Mouse (Mus musculus) adrenal gland, adult 2 months (tissue): ENCODE data around the gene Rarb. TPM values are rescaled to one million over a fixed set of nuclear protein-coding genes. Genes with fewer than 3 reads are reported as not detected.

Source experiments
- DNase-seq: peaks from one replicate; pipeline ENCODE4 v3.0.0; 2021
- polyA plus RNA-seq: library from polyadenylated mRNA; depleted of rRNA; stranded (reverse); fragments of >200 nt; gene quantifications from 2 replicates; pipeline ENCODE4 v1.2.3, GENCODE M21; 2012
- total RNA-seq, 2 experiments: library from RNA; stranded (reverse); gene quantifications; 2 replicates each; pipeline ENCODE4 v1.2.3; 2021

Gene Rarb
- total and polyA plus RNA-seq, 3 experiments = 10.7 to 17.8 (median 14.2) TPM

GRCm38 (mm10) chr14:16735331-16736012 lies 83.5 kb downstream of the Rarb start:
- DNase-seq = no peak

DNA sequence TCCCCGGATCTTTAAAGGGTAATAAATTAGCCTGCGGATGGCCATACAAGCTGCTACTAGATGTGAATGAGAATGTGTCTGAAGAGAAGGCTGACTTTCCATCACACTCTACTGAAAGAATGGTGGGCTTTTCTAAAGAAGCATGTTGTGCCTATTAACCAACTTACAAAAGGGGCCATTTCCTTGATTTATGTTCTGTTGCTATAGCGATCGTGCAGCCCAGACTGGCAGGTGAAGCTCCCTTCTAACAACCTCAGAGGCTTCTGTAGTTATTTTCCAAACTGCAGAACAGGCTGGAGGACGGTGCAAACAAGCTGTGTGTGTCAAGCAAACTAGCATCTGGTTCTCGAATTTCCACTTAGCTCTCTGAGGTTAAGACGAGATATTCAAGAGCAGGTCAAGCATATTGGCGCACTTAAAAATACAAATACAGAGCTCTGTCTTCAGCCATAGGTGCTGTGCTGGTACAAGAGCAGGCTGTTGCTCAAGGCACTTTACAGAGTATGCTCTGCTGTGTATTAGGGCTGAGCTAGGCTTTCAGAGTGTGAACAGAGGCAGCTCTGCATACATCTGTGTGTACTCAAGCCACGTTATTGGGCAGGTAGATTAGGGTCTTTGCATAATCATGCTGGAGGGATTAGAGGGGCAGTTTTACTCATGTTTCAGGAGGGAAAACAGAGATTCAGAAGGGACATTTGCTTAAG lies 85.2 kb downstream of the Rarb start:
- DNase-seq = no peak

DNA sequence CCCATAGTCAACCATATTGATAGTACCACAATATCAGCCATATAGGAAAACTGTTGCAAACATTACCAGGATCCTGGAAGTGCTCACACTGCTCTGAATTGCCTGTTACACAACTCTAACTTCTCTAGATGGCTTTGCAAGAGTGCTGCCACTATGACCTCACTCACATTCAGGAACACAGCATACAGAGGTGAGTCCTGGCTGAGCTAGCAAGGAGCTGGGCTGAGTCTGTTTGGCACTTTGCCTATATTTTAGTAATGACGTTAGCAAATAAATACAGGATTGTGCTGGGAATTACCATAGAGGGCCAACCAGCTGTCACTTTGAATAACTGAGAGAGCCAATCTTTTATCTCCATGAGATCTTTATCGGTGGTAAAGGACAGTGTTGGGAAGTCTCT lies 86.9 kb downstream of the Rarb start:
- no peak for DNase-seq

DNA sequence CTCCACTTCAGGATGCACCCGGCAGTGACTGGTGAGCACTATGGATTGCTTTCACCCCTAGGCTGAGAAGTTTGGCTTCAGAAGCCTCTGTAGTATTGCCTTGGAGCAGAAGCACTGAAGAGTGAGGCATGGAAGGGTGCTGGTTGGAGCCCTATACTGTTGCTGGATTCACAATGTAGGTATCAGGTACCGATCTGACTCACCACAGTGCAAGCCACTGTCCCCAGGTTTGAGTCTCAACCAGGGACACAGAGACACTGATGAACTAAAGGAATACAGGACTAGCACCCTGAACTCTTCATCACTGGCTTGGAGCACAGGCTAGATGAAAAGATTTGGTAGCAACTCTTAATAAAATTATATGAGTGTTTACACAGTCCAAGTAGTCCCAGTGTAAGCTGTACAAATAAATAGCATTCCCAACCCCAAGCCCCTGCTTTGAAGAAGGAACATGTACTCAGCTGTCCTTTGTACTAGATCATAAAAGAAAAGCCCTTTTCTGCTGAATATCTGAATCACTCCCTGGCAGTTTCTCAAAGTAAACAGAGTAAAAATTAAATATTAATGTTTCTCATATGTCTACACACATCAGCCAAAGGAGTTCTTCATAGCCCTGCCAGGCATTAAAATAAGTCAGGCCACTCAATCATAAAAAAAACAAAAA lies 90.6 kb downstream of the Rarb start:
- DNase-seq = no peak

DNA sequence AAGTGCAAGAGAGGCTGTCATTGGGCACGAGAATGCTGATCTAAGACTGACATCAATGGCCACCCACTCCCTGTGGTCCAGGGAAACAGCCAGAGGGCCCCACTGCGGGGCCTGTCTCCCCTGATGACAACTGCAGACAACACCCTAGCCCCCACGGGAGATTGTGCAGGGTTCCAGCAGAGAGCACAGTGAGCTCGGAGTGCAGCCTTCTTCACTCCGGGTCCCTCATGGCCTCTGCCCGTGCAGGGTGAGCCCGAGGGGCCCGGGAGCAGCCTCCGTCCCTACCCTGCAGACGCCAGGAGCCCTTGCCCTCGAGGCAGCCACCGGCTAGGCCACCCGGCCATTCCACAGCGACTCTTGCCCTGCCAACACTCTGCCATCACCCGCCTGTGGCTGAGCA lies 95.0 kb downstream of the Rarb start:
- no peak for DNase-seq

DNA sequence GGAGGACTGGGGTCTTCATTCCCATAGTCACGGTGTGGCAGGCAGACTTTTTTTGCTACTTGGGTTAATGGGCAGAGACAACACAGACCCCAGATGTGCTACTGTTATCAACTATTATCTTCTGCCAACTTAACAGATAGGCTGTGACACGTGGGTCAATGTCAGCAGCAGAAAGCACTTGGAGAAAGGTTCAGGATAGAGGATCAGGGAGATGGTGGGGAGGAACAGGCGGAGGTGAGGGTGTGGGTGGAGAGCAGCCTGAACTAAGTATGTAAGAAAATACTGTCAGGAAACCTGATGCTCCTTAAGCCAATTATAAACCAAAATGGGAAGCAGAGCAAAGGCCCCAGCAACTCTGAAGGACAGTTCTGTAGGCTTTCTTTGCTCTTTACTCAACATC lies 101.1 kb downstream of the Rarb start:
- DNase-seq = no peak

DNA sequence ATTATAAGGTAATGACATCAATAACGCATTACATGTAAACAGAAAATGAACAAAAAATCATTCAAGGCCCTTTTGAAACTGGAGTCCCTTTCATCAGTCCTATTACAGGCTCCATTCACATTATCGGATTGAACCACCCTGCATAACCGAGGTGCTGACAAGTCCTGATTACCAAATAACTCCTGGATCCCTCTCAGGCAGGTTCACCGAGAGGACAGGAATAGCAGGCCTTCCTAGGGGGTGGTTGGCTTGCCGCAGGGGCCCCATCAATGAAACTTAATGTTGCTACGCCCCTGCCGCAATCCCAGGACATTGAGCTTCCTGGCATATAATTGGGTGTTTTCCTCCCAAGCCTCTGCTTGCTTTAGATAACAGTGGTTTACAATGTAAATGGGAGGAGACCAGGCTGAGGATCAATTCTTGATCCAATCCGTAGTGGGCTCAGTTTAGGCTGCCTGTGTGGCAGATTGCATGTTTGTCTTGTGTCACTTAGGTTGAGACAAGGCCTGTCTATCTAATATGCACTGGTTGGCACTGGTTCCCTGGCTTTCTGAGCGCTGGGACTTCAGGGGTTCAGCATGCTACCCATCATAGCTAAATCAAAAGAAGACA lies 104.5 kb downstream of the Rarb start:
- no peak for DNase-seq

DNA sequence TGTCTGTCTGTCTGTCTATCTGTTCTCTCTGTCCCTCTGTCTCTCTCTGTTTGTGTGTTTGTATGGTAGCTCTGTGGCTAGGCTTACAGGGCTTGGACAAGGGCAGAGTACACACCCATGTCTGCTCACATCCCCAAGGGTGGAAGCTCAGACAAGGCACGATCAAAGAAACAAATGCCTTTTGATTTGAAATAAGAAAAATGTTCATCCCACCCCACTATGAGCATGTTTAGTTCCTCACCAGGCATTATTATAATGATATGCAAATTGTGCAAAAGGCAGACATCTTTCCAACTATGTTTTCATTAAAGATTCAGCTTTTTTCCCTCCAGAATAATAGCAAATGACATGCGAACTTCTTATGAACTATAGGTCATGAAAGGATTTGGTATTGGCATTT lies 105.2 kb downstream of the Rarb start:
- no peak for DNase-seq

DNA sequence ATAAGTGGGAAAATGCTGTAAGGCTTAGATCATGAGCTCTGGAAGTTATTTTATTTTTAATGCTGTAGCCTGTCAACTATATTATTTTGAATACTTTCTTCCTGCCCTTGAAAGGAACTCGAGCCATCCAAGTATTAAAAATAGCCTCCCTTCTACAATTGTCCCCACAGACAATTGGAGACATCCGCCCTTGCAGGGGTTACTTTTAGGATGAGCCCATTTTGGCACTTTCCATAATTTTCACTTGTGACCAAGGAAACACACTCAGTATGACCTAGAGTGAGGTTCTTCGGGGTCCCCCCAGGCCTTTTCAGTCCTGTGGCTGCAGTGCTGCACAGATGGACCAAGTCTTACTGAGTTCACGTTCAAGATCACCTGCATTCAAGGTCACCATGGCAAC lies 119.7 kb downstream of the Rarb start:
- DNase-seq = peak; percentile 14

DNA sequence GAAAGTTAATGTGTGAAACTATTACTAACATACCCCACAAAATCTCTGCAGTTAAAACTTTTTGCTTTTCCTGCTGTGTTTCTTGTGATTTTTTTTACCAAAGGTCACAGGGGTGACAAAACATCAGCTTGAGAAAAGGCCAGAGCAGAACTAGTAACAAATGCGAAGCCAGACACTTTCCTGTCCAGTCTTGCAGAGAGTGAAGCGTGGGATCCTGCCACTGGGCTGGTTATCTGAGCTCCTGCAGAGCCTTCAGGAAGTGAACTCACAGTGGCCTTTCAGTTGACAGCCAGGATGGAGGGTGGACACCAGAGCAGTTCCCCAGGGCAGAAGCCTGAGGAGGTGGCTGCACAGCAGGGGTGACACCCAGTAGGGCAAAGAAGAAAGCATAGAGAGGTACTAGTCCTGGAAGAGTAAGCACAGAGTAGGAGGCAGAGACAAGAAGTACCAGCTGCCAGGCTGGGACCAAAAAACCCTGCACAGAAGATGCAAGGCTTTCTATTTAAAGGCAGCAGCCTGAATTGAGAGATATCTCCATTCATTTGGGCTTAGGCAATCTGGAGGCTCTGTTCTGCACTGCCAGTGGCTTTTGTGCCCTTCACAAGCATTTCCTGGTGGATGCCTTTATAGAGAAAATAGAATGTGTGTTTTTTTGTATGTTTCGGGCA lies 123.4 kb downstream of the Rarb start:
- peak; percentile 56 for DNase-seq

DNA sequence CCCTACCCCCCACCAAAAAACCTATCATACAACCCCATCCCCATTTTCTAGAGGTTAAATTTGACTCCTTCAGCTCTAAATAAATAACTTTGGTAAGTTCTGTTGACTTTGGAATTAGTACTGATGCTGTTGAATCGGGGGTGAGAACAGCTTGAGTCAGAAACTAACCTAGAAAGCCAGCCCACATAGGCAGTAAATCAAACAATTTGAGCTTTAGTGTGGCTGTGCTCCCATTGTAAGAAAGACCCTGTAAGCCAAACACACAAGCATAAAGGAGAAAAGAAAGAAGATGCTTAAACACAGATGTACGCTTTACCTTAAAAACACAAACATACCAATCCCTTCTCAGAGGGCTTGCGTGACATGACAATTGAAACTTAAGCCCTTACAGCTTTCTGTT lies 140.6 kb downstream of the Rarb start:
- no peak for DNase-seq

DNA sequence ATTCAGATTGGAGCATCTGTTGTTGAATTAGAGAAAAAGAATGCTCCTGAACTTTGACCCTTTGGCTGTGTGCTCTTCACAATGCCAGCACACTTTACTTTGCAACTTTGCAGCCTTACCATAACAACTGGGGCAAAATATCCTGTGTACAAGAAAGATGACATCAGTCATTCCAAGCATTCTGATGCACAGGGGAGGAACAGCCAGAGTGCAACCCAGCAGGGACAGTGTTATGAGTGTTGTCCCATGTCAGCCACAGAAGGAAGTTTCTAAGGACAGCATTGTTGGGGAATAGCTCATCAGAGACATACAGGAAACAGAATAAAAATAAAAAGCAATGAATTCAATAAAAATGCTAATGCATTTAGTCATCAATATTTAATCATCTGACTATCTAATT lies 141.9 kb downstream of the Rarb start:
- no peak for DNase-seq

DNA sequence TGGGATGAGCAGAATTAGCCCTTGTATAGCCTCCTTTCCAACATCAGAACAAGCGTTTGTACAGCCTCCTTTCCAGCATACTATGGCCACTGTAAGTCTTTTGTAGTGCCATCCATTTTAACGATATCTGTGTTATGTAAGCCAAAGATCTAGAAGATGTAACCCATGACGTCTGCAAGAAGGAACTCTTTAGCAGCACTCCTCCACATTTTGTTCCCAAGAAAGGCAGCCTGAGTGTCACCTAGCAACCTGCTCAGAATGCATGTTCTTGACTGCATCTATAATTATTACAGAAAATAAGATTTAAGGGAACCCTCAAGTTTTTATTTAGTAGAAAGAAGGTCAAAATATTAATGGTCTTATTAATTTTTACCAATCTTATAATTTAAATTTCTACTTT lies 148.4 kb downstream of the Rarb start:
- DNase-seq = no peak

DNA sequence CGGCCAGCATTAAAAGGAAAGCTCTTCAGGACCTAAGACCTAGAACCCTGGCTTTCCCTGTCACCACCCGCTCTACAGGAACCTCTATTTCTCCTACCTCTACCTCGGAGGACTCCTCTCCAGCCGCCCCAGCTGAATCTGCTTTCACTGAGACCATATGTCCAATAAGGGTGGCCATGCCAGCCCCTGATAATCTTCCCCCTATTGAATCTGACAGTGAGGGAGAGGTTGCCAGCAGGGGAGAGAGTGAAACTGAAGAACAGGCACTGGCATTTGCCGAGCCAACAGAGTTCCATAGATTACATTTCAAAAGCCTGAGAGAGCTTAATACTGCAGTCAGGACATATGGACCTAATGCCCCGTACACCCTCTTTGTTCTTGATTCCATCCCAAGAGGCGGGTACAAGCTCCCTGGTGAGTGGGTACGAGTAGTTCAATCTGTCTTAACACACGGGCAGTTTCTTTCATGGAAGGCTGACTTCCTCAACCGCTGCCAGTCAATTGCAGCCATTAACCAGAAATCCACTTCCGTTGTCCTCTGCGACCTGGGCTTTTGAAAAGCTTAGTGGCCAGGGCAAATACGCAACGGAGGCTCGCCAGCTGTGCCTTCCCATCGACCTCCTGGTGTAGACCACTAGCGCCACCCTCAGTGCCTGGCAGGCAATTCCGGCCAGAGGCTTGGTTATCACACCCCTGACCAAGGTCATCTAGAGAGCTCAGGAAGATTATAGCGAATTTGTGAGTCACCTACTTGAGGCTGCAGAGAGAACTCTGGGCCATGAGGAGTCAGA lies 179.6 kb downstream of the Rarb start:
- no peak for DNase-seq

DNA sequence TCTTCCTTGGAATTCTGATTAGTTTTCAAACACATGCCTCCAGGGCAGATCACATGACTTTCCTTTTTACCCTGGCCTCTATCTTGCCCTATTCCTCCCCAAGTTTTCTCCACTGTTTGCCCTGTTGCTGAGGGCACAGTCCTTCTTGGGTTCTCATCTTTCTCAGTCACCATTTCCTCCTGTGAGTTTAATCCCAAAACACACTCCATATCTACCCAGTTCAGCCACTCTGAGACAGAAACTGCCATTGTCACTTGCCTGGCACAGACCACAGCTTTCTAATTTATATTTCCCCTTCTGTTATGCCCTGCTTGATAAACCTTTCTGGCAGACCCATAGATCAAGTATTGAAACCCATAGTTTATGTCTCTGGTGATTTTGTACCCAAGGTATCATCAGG lies 205.0 kb downstream of the Rarb start:
- no peak for DNase-seq

GRCm38 (mm10) chr14:16605480-16605879 lies 213.5 kb downstream of the Rarb start:
- DNase-seq = no peak

DNA sequence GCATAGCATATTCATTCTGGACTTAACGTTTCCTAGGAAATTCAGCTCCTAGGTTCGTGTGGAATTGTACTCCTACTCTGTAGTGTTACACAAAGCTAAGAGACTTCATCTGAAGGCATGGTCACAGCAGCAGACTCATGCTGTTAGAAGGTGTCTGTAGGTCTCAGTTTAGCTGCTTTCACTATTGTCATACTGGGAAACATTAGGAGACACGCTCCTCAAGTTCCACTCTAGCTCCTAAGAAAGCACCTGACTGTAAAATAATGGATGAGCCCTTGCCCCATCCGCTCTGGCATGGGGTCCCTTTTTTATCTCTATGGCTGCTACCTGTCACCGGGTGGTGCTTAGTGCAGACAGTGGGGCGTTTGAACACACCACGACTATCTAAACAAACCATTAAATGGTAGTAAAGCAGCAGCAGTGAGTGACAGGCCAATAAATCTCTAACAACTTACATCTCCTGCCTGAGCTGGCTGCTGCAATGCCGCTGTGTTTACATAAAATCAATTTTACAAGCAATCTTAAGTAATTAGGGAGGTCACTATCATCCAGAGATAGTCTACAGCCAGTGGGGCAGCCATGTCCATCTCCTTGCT lies 214.4 kb downstream of the Rarb start:
- no peak for DNase-seq

GRCm38 (mm10) chr14:16603040-16603590 lies 215.8 kb downstream of the Rarb start:
- DNase-seq = peak; percentile 61

GRCm38 (mm10) chr14:16599224-16599623 lies 219.7 kb downstream of the Rarb start:
- no peak for DNase-seq

GRCm38 (mm10) chr14:16598074-16598501 lies 220.9 kb downstream of the Rarb start:
- DNase-seq = peak; percentile 72

DNA sequence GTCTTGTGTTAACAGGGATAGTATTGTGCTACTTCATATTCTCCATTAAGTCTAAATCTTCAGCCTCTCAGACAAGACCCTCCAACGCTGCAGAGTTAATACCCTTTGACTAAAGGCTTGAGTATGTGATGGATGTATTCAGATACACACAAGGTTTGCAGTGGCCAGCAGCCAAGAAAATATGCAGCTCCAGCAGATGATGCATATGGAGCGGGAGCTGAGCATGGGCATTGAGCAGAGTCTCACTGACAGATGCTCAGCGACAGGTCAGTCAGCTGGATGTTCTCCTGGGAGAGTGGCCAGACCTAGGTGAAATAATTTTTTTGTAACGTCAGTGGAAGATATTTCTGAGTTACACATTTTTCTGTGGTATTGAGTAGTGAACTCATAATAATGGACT lies 229.8 kb downstream of the Rarb start:
- DNase-seq = no peak
